Mouse (Mus musculus) small intestine, adult 2 months (tissue): ENCODE data around the gene Cd24a. TPM values are rescaled to one million over a fixed set of nuclear protein-coding genes. Genes with fewer than 3 reads are reported as not detected.

Experiments
- H3K27ac ChIP-seq: fragments of 200-500 bp; 2 replicates; pipeline ENCODE4 v1.5.1; 2012; ENCODE audit warnings: low read depth, low read length, control low read depth, inconsistent platforms; ENCODE audit not compliant: insufficient read depth
- H3K27me3 ChIP-seq: fragments of 200-500 bp; 2 replicates; pipeline ENCODE4 v1.6.1; 2012; ENCODE audit warnings: mild to moderate bottlenecking, moderate library complexity, low read length, inconsistent platforms; ENCODE audit not compliant: control insufficient read depth, insufficient read depth
- H3K36me3 ChIP-seq: fragments of 200-500 bp; 2 replicates; pipeline ENCODE4 v1.6.1; 2012; ENCODE audit warnings: mild to moderate bottlenecking, low read length, control low read depth, inconsistent platforms; ENCODE audit not compliant: control insufficient read depth, insufficient read depth
- H3K4me1 ChIP-seq: fragments of 200-500 bp; 2 replicates; pipeline ENCODE4 v1.6.1; 2012; ENCODE audit warnings: low read length, inconsistent platforms, mixed read lengths; ENCODE audit not compliant: control insufficient read depth, insufficient read depth, insufficient read length
- H3K4me3 ChIP-seq: fragments of 200-500 bp; 2 replicates; pipeline ENCODE4 v1.5.1; 2012; ENCODE audit warnings: low read depth, mild to moderate bottlenecking, control low read depth, inconsistent platforms, low read length, moderate library complexity
- CTCF ChIP-seq: fragments of 200-500 bp; IDR thresholded peaks from 2 replicates; pipeline ENCODE4 v1.5.1; 2012; ENCODE audit warnings: low read depth, mild to moderate bottlenecking, control low read depth, inconsistent platforms, low read length, moderate library complexity, mixed read lengths; ENCODE audit not compliant: insufficient replicate concordance, insufficient read length; ENCODE audit errors: extremely low read depth
- POLR2A ChIP-seq: fragments of 200-500 bp; IDR thresholded peaks from 2 replicates; pipeline ENCODE4 v1.6.1; 2012; ENCODE audit warnings: low read depth, mild to moderate bottlenecking, control low read depth, inconsistent platforms, low read length, moderate library complexity
- WGBS: fragments of 180-500 bp; shearing (Covaris S2); methylation state at CpG from one replicate; pipeline ENCODE4 v1.1.7; 2018; 5-methylcytosine and 5-hydroxymethylcytosine counted together
- polyA plus RNA-seq: library from polyadenylated mRNA; depleted of rRNA; stranded (reverse); fragments of >200 nt; gene quantifications from 2 replicates; pipeline ENCODE4 v1.2.3, GENCODE M21; 2012; rRNA removed

Cd24a gene
- polyA plus RNA-seq, 1 experiment, result 147 TPM

GRCm38 (mm10) chr10:43629216-43629615 is 51.1 kb downstream of the Cd24a start:
- TF ChIP-seq CTCF, result no peak
- H3K27me3 ChIP-seq, result no peaks in the 10 kb centered on the region
- no peaks in the 10 kb centered on the region for H3K36me3 ChIP-seq
- 80% methylated on average over 5 of the region's 5 CpGs for whole genome bisulfite sequencing
- H3K4me3 ChIP-seq, result no peak overlapping the region
- H3K27ac ChIP-seq, result no peak overlapping the region
- H3K4me1 ChIP-seq, result no peaks in the 10 kb centered on the region

- Histone ChIP-seq H3K27me3 (no peaks in the 10 kb centered on the region), H3K27ac (no peak overlapping the region), H3K4me3 (no peak overlapping the region), H3K4me1 (no peaks in the 10 kb centered on the region), H3K36me3 (no peaks in the 10 kb centered on the region)
- TF ChIP-seq CTCF (no peak), POLR2A (no peak)
These were observed 51.8 kb downstream of the Cd24a start for GRCm38 (mm10) chr10:43629857-43630256.

- Histone ChIP-seq H3K4me3 (no peak overlapping the region), H3K4me1 (no peaks in the 10 kb centered on the region), H3K27ac (no peak overlapping the region), H3K27me3 (no peaks in the 10 kb centered on the region), H3K36me3 (no peaks in the 10 kb centered on the region)
- TF ChIP-seq POLR2A, result no peak
- no peak for TF ChIP-seq CTCF
- WGBS, result 70% methylated on average over 4 of the region's 4 CpGs
These were observed 52.5 kb downstream of the Cd24a start for GRCm38 (mm10) chr10:43630634-43631033.

- Histone ChIP-seq H3K36me3 (no peaks in the 10 kb centered on the region), H3K27ac (no peak overlapping the region), H3K27me3 (no peaks in the 10 kb centered on the region), H3K4me3 (no peak overlapping the region), H3K4me1 (no peaks in the 10 kb centered on the region)
- TF ChIP-seq POLR2A (no peak), CTCF (no peak)
These were observed 53.0 kb downstream of the Cd24a start for GRCm38 (mm10) chr10:43631049-43631448.

GRCm38 (mm10) chr10:43631639-43632354 is 53.7 kb downstream of the Cd24a start:
- no peaks in the 10 kb centered on the region for H3K4me1 ChIP-seq
- H3K4me3 ChIP-seq, result no peak overlapping the region
- 74% methylated on average over 2 of the region's 2 CpGs for WGBS
- no peaks in the 10 kb centered on the region for H3K27me3 ChIP-seq
- no peak overlapping the region for H3K27ac ChIP-seq
- TF ChIP-seq CTCF (no peak), POLR2A (no peak)
- no peaks in the 10 kb centered on the region for H3K36me3 ChIP-seq

GRCm38 (mm10) chr10:43633117-43633516 is 55.0 kb downstream of the Cd24a start:
- Histone ChIP-seq H3K36me3 (no peaks in the 10 kb centered on the region), H3K27me3 (no peaks in the 10 kb centered on the region), H3K27ac (no peak overlapping the region), H3K4me1 (no peaks in the 10 kb centered on the region), H3K4me3 (no peak overlapping the region)
- 89% methylated on average over 4 of the region's 4 CpGs for WGBS
- TF ChIP-seq CTCF (no peak), POLR2A (no peak)

Other genes starting within 250 kb of the Cd24a start
- gene Bend3, start 99.5 kb upstream of the Cd24a start, polyA plus RNA-seq, result 1.2 and 1.8 TPM in 2 replicates
- gene Gm9803, start 54.2 kb upstream of the Cd24a start, polyA plus RNA-seq, result 98.7 and 112 TPM in 2 replicates
- gene 1700021F05Rik, start 37.3 kb upstream of the Cd24a start, polyA plus RNA-seq, result 5.1 and 5.3 TPM in 2 replicates